Mouse (Mus musculus) C2C12 (cell line): ENCODE measurements around the gene Crtac1.

Experiments used
- CTCF ChIP-seq: IDR thresholded peaks from one replicate; pipeline ENCODE4 v1.5.1; 2011; ENCODE audit not compliant: control insufficient read depth, insufficient read depth, insufficient read length
- MAX ChIP-seq: IDR thresholded peaks from one replicate; pipeline ENCODE4 v1.6.1; 2011; ENCODE audit warnings: mild to moderate bottlenecking, control low read depth

- TF ChIP-seq CTCF: no peak
- no peak for TF ChIP-seq MAX
Observed at GRCm38 (mm10) chr19:42308931-42309330, 122.7 kb downstream of the Crtac1 start.
